Mouse (Mus musculus): ENCODE measurements at regions not wholly inside any gene's neighbourhood (a gene's known extent, or its start where the extent isn't known, plus 50 kb on each side); places are given as distances from the start of the nearest gene placed in this dataset.
"Not testable (repeated sequence)": the region's sequence is repeated elsewhere in the genome, so short reads cannot be mapped to it uniquely, and the experiment has no call there.

DNA sequence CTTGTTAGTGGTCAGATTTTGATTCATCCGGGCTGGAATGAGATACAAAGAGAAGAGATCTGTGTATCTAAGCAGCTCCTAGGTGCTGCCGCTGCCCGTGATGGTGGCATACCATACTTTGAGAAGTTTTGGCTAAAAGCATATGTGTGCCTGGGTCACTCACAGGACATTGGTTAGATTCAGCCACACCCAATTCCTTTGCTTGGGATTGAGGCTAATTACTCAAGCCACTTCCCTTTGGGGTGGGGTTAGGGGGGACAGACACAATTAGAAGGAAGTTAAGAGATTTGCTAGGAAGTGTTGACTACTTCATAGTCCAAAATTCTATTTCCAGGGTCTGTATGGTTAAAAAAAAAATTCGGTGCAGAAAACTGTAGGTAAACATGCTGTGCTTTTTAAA is 97.9 kb upstream of the Klf4 start:
- DNase-seq (ENCODE audit: low spot score in 2 of 2) = not testable (repeated sequence)

DNA sequence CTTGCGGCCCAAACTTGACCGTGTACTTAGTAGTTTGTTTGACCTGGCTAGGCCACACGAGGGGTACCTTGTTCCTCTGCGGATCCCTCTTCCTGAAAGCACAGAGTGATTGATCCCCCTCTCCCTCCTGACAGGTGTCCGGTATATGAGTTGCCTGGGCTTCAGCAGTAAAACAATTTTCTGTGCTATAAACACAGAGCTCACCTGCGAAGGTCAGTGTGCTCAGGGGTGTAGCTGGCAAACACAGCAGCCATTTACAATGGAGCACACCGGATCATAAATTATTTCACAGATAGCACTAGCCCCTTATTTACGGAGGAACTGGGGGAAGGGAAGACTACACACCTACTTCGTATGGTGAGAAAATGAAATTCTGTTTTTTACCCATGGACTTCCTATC is 92.5 kb upstream of the Klf4 start:
- DNase-seq (ENCODE audit: low spot score in 2 of 2) = no peak

DNA sequence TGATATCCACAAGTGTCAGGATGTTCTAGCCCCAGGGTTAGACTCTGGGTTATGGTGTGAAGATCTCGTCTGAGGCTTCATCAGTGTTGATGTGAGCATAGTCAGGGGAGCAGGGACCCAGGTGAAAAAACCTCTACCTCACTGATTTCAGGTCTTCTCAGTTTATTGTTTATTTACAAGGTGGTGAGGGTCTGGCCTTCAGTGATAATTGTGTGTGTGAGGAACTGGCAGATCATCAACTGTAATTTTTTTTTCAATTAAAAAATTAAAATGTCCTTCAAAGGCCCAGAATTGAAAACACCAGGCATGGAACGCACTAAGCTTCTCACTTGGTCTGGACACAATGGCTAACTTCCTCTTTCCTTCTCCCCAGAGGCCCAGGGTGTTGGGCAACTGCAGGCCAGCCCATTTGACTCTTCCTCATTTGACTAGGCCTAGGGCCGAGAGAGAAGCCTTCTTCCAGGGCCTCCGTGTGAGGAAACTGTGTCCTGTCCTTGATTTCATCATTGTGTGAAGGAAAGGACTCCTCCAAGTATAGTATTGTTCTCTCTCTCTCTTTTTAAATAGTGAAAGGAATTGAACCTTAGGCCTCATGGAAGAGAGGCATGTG is 91.0 kb upstream of the Klf4 start:
- peak in 1 of 2 experiments; percentile 52 for DNase-seq (ENCODE audit: low spot score in 2 of 2)

DNA sequence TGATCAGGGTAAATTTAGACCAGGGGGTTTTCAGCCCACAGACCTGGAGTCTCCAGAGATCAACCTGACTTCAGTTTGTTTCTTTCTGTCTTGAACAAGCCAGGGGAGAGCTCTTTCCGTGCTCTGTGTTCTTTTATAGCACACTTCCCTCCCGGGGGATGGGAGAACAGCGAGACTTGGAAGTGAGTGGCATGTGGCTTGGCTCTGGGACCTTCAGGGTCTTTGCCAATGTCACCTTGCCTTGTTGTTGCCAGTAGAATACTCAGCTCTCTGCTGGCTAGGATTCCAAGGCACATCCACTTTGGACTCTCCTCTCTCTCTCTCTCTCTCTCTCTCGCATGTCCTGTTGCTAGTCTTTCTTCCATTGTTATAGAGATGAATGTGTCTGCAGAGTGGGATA is 90.4 kb upstream of the Klf4 start:
- DNase-seq (ENCODE audit: low spot score in 2 of 2) = no peak

DNA sequence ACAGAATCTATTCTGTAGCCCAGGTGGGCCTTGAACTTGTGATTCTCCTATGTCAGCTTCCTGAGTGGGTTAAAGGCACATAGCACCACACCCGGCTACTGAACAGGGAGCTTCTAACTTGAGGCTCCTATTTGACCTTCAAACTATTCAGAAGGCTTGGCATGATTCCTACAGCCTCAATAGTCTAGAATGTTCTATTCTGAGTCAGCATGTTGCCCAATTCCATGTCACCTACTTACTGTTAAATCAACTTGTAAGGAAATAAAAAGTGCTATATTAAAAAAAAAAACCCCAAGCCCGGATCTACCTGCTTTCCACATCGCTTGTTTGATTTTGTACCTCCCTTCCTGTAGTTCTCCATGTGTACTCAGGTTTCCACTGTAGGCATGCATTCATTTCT is 87.6 kb upstream of the Klf4 start:
- no peak for DNase-seq (ENCODE audit: low spot score in 2 of 2)

DNA sequence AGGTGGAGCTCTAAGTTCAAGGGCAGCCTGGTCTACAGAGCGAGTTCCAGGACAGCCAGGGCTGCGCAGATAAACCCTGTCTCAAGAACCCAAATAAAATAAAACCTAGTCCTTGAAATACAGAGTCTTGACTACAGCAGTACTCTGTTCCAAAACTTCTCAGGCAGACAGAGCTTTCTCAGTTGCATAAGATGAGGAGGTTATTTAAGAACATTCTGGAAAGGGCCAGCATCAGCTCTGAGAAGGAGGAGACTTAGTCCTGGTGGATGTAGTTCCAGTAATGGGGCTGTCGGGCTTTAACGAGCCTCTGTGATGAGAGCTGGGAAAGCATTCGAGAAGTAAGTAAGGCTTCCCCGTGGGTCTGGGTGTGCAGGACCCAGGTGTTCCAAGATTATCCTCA is 83.5 kb upstream of the Klf4 start:
- no peak for DNase-seq (ENCODE audit: low spot score in 2 of 2)

DNA sequence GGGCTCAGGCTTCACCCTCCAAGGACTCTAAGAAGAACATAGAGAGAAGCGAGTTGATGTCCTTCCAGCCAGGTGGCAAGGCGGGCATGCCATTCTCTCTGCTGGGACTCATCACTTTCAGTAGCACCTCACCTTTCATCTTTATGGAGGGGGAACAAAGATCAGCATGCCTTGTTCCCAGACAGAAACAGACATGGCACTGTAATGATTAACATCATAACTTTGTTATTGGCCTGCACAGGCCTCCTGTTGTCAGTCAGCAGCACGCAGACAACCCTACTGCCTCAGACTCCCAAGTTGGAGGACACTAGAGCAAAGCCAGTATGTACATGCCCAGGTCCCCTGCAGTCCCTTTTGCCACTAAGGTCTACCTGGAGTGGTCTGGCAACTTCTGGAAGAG is 81.3 kb upstream of the Klf4 start:
- no peak for DNase-seq (ENCODE audit: low spot score in 2 of 2)

DNA sequence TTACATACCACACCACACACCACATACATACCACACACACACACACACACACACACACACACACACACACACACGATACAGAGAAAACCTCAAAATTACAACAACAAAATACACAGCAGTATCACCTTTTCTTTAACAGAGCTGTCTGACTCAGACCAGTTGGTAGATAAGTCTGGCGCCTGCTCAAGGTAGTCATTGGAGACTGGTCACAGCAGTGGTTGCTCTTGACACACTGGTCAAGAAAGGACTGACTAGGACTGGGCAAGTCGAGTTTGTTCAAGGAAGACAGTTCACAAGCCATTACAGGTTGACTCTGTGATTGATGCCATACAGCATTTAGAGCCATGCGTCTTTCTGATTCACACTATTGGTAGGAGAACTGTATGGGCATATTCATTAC is 78.7 kb upstream of the Klf4 start:
- no peak for DNase-seq (ENCODE audit: low spot score in 2 of 2)

DNA sequence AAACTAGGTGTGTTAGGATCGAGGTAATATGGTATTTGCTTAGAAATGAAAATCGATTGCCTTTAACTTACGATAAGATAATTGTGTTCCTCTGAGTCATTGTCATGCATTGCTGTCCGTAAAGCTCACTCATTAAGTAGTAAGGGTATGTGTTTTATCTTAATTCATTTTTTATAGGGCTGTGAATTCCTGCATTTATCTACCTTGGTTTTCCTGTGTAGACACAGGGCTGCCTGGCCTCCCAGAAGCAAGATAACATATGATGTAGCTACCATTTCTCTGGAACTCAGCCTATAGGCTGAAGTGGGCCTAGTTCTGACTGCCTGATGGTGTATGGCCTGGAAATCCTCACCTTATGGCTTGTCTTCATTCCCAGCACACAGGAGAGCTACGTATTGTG is 76.9 kb upstream of the Klf4 start:
- no peak for DNase-seq (ENCODE audit: low spot score in 2 of 2)

DNA sequence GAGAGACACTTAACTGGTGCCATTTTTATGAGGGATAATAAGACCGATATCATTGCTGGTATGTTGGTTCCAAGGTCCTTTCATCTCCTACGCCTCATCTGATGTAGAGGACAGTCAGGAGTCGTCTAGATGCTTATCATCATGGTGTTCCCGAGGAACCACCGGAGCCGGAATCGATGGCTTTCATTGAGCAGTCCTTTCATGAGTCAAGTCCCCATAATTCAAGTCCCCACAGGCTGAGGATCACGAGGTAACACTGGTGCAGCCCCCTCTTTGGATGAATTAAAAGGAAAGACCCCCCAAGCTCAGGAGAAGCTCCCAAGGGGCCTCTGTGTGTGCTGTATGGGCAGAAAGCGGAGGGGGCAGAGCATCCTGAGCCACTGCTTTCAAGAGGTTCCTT is 73.3 kb upstream of the Klf4 start:
- no peak for DNase-seq (ENCODE audit: low spot score in 2 of 2)

DNA sequence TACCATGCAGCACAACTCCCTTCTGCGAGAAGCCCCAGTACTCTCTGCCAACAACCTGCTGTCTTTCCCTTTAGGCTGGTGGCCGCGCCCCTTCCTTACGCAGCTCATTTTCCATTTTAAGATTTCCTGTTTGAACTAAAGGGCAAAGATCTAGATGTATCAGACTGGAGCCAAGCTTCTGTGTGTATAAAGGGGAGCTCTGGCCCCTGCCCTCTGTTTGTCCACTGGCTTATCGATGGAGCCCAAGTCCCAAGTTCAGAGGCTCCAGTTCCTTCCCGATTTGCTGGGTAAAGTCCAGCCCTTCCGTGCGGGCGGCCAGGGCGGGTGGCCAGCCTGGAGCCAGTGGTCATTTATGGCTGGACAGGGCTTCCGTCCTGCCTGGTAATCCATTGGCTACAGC is 72.6 kb upstream of the Klf4 start:
- no peak for DNase-seq (ENCODE audit: low spot score in 2 of 2)

DNA sequence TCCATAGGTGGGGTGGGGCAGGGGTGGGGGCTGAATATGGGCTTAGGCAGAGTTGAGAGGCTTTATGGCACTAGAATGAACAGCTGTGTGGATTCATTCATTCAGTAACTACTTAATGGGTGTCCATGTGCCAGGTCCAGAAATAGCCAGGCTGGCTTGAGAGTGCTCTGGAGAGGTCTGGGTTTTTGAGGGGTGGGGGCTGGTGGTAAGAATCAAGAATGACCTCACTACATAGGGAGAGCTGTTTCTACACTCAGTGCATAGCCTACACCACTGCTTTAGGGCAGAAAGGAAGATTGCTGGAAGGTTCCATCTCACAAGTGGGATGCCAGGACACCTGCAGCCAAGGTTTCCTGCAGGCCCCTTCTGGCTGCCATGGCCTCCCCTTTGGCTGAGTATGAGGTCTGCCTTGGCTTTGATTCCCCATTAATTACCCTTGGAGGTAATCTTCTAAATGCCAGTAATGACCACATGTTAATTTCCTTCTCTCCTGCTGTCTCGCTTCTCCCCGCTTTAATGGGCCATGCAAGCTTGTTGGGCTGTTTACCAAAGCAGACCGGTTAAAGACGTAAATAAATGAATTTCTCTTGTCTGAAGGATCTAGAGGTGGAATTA is 71.7 kb upstream of the Klf4 start:
- no peak for DNase-seq (ENCODE audit: low spot score in 2 of 2)

DNA sequence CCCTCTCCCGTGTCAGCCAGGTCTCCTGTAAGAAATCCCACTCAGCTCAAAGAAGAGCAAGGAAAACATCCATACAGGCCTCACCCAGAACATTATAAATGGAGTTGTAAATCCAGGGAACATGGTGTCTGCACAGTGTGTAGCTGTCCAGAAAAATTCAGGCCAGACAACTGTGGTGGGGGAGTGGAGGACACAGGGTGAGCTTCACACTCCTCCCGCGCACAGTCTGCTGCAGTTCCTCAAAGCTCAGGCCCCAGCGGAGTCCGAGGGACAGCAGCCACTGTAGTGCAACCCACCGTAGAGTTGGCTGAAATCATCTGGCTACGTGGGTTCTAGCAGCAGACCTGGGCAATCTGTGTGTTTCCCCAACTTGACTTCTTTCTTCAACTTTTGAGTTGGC is 62.9 kb upstream of the Klf4 start:
- no peak for DNase-seq (ENCODE audit: low spot score in 2 of 2)

DNA sequence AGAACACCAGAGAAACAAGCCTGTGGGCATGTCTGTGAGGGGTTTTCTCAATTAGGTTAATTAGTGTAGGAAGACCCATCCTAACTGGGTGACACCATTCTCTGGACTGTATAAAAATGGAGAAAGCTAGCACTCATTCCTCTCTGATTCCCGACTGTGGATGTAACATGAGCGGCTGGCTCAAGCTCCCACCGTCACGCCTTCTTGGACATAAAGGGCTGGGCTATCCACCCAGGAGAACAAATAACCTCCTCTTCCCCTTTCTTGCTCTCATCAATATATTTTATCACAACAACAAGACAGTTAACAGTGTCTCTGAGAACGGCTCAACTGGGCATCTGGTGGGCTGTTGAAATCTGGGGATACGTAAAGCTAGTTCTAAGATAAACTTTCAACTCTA is 62.4 kb upstream of the Klf4 start:
- DNase-seq (ENCODE audit: low spot score in 2 of 2) = no peak

DNA sequence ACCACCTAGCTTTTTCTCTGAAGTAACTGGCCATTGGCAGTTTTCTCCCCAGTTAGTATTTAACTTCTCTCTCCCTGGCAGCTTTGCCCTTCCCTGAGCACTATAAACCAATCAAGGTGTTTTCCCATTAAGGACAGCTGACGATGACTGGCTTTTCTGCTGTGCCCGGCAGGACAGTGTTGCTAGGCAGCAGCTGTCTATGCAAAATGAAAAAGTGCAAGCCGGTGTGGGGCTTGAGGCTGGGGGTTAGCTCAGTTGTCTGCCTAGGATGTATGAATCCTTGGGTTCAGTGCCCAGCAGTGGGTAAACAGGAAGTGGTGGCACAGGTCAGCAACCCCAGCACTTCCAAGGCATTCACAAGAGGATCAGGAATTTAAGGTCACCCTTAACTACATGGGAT is 60.9 kb upstream of the Klf4 start:
- DNase-seq (ENCODE audit: low spot score in 2 of 2) = no peak

DNA sequence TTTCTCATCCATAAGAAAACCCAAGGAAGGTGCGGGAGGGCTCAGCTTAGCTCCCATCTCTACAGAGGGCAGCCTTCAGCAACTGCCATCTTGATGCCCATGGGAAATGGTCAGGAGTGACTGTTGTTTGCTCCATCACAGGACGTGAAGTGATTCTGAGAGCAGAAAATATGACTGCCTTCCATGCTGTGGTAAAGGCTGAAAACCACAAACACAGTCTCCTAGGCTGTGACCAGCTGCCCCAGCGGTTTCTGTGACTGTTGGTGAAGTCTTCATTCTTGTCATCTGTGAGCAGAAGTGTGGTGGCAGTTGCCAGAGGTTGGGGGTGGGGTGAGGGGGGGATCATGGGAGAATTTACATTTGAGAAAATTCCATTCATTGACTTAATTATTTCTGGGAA is 53.9 kb upstream of the Klf4 start:
- no peak for DNase-seq (ENCODE audit: low spot score in 2 of 2)

DNA sequence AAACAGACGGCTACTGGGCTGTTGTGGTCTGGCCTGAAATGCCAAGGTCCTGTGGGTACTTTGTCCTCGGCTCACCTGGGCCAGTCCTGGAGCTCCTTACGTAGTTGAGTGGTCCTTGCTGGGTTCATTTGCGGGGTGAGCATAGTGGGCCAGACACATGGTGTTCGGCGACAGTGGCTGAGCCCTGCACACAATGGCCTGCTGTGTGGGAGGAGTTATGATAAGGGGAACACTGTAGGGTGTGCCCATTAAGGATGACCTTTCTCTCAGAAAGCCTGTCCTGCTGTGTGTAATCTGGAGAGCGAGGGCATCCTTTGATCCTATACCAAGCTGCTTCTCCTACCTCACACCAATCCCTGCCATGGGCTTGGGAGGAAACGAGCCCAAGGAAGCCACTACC is 51.3 kb upstream of the Klf4 start:
- no peak for DNase-seq (ENCODE audit: low spot score in 2 of 2)

Data from spleen, postnatal 10 days (tissue).